Mouse (Mus musculus): ENCODE measurements around the gene Naxe.

Naxe gene

GRCm38 (mm10) chr3:88057030-88057429 is 1.3 kb downstream of the Naxe start:
- DNase-seq (ENCODE audit: low spot score): no peak

- no peak for DNase-seq (ENCODE audit: low spot score)
These were observed 8.8 kb downstream of the Naxe start for GRCm38 (mm10) chr3:88049532-88049931.

GRCm38 (mm10) chr3:88042661-88043421 is 15.5 kb downstream of the Naxe start, which contains the start of gene Gpatch4:
TSS of gene Gpatch4 (plus strand) at chr3:88043108.
- peak; percentile 69 for DNase-seq (ENCODE audit: low spot score)

- DNase-seq (ENCODE audit: low spot score): no peak
These were observed 22.6 kb downstream of the Naxe start for GRCm38 (mm10) chr3:88035561-88036293.

- DNase-seq (ENCODE audit: low spot score): no peak
These were observed 24.8 kb downstream of the Naxe start for GRCm38 (mm10) chr3:88033506-88033905.

- DNase-seq (ENCODE audit: low spot score): no peak
These were observed 27.5 kb downstream of the Naxe start for GRCm38 (mm10) chr3:88030608-88031395.

- no peak for DNase-seq (ENCODE audit: low spot score)
These were observed 30.7 kb downstream of the Naxe start, which contains the start of gene Hapln2 for GRCm38 (mm10) chr3:88027434-88028186. TSS of gene Hapln2 (minus strand) at chr3:88027583.

GRCm38 (mm10) chr3:88026823-88027222 is 31.5 kb downstream of the Naxe start:
- no peak for DNase-seq (ENCODE audit: low spot score)

- DNase-seq (ENCODE audit: low spot score): no peak
These were observed 34.9 kb downstream of the Naxe start for GRCm38 (mm10) chr3:88023192-88024074.

GRCm38 (mm10) chr3:88022322-88023191 is 35.7 kb downstream of the Naxe start:
- peak; percentile 75 for DNase-seq (ENCODE audit: low spot score)

- no peak for DNase-seq (ENCODE audit: low spot score)
These were observed 47.5 kb downstream of the Naxe start for GRCm38 (mm10) chr3:88010634-88011265.

All from spleen, adult 12 weeks (tissue).